Mouse (Mus musculus) midbrain, embryonic 16.5 days (tissue): Measurements from ENCODE around the gene Sult2a7. TPM values are rescaled to one million over a fixed set of nuclear protein-coding genes. Genes with fewer than 3 reads are reported as not detected.

ENCODE experiments used
- ATAC-seq: fragments of 200-750 bp; cut with Nextera tagmentation; 2 replicates; pipeline ENCODE4 v1.8.0; 2017; ENCODE audit warnings: moderate TSS enrichment
- H3K27ac ChIP-seq: fragments of 300-500 bp; sonication (generic); 2 replicates; pipeline ENCODE4 v1.5.1; 2014; ENCODE audit warnings: mild to moderate bottlenecking, low read length, mixed read lengths
- H3K27me3 ChIP-seq: fragments of 300-500 bp; sonication (generic); 2 replicates; pipeline ENCODE4 v1.6.1; 2014; ENCODE audit warnings: low read depth, low read length, mixed read lengths; ENCODE audit not compliant: control insufficient read depth, insufficient read depth
- H3K36me3 ChIP-seq: fragments of 300-500 bp; sonication (generic); 2 replicates; pipeline ENCODE4 v1.6.1; 2014; ENCODE audit warnings: mild to moderate bottlenecking, low read length, moderate library complexity, mixed read lengths; ENCODE audit not compliant: control insufficient read depth, insufficient read depth
- H3K4me1 ChIP-seq: fragments of 300-500 bp; sonication (generic); 2 replicates; pipeline ENCODE4 v1.6.1; 2014; ENCODE audit warnings: mild to moderate bottlenecking, low read length, mixed read lengths; ENCODE audit not compliant: control insufficient read depth, insufficient read depth
- H3K4me2 ChIP-seq: fragments of 300-500 bp; sonication (generic); 2 replicates; pipeline ENCODE4 v1.6.1; 2014; ENCODE audit warnings: mild to moderate bottlenecking, low read length, mixed read lengths
- H3K4me3 ChIP-seq: fragments of 300-500 bp; sonication (generic); 2 replicates; pipeline ENCODE4 v1.5.1; 2014; ENCODE audit warnings: low read depth, mild to moderate bottlenecking, low read length, moderate library complexity, mixed read lengths
- H3K9ac ChIP-seq: fragments of 300-500 bp; sonication (generic); 2 replicates; pipeline ENCODE4 v1.6.1; 2014; ENCODE audit warnings: low read depth, low read length, mixed read lengths
- H3K9me3 ChIP-seq: fragments of 300-500 bp; sonication (generic); replicated peaks from 2 replicates; pipeline ENCODE4 v1.6.1; 2014; ENCODE audit warnings: mild to moderate bottlenecking, low read length, mixed read lengths; ENCODE audit not compliant: control insufficient read depth, poor library complexity, severe bottlenecking
- WGBS: fragments of 180-500 bp; shearing (Covaris S2); extraction: QIAGEN DNeasy Blood & Tissue Kit; methylation state at CpG from one replicate; pipeline ENCODE4 v1.1.7; 2014; 5-methylcytosine and 5-hydroxymethylcytosine counted together
- polyA plus RNA-seq: library from polyadenylated mRNA; unstranded; fragments of >200 nt; fragmentation: Nextera tagmentation; extraction: Ambion mirVana; gene quantifications from 2 replicates; pipeline ENCODE4 v1.2.1, GENCODE M21; 2015

Sult2a7 gene
- polyA plus RNA-seq: not detected in 2 replicates

- peaks cover 14% of the 10 kb centered on the region for H3K9me3 ChIP-seq
- no peak within 1 kb of the TSS for H3K27ac ChIP-seq
- no peak for ATAC-seq
- H3K9ac ChIP-seq: no peak within 1 kb of the TSS
- no peak within 1 kb of the TSS for H3K4me3 ChIP-seq
- WGBS: 90% methylated on average over 4 of the region's 4 CpGs
- H3K4me2 ChIP-seq: no peak within 1 kb of the TSS
- no peaks in the 10 kb centered on the region for H3K4me1 ChIP-seq
- no peaks in the 10 kb centered on the region for H3K27me3 ChIP-seq
- no peaks in the 10 kb centered on the region for H3K36me3 ChIP-seq
Observed at GRCm38 (mm10) chr7:14494130-14494529, at the start of gene Sult2a7. Gene Sult2a7, minus strand, starts transcription at chr7:14494230.

- Histone ChIP-seq H3K4me2 (no peak overlapping the region), H3K4me3 (no peak overlapping the region), H3K27me3 (no peaks in the 10 kb centered on the region), H3K36me3 (no peaks in the 10 kb centered on the region), H3K9me3 (peaks cover 38% of the 10 kb centered on the region), H3K27ac (no peak overlapping the region), H3K4me1 (no peaks in the 10 kb centered on the region), H3K9ac (no peak overlapping the region)
- ATAC-seq: no peak
- WGBS: 70% methylated on average over 1 of the region's 1 CpGs
Observed at GRCm38 (mm10) chr7:14525280-14525679, 31.2 kb upstream of the Sult2a7 start.

GRCm38 (mm10) chr7:14522636-14523035 lies 28.6 kb upstream of the Sult2a7 start:
- 91% methylated on average over 1 of the region's 1 CpGs for WGBS
- Histone ChIP-seq H3K36me3 (no peaks in the 10 kb centered on the region), H3K4me1 (no peaks in the 10 kb centered on the region), H3K4me3 (no peak overlapping the region), H3K27me3 (no peaks in the 10 kb centered on the region), H3K4me2 (no peak overlapping the region), H3K27ac (no peak overlapping the region), H3K9ac (no peak overlapping the region), H3K9me3 (peaks cover 25% of the 10 kb centered on the region)
- no peak for ATAC-seq

- H3K4me1 ChIP-seq: no peaks in the 10 kb centered on the region
- no peak overlapping the region for H3K4me3 ChIP-seq
- H3K9ac ChIP-seq: no peak overlapping the region
- peaks cover 24% of the 10 kb centered on the region for H3K9me3 ChIP-seq
- ATAC-seq: no peak
- no peak overlapping the region for H3K4me2 ChIP-seq
- no peaks in the 10 kb centered on the region for H3K27me3 ChIP-seq
- no peaks in the 10 kb centered on the region for H3K36me3 ChIP-seq
- no peak overlapping the region for H3K27ac ChIP-seq
- WGBS: 71% methylated on average over 3 of the region's 3 CpGs
Observed at GRCm38 (mm10) chr7:14518301-14518700, 24.3 kb upstream of the Sult2a7 start.

GRCm38 (mm10) chr7:14492886-14493285 lies 1.1 kb downstream of the Sult2a7 start:
- Histone ChIP-seq H3K9me3 (peaks cover 17% of the 10 kb centered on the region), H3K36me3 (no peaks in the 10 kb centered on the region), H3K4me2 (no peak overlapping the region), H3K27ac (no peak overlapping the region), H3K27me3 (no peaks in the 10 kb centered on the region), H3K9ac (no peak overlapping the region), H3K4me1 (no peaks in the 10 kb centered on the region), H3K4me3 (no peak overlapping the region)
- 72% methylated on average over 3 of the region's 3 CpGs for WGBS
- ATAC-seq: no peak

GRCm38 (mm10) chr7:14446534-14446933 lies 47.5 kb downstream of the Sult2a7 start, which contains the start of gene Sult2a8:
Gene Sult2a8, minus strand, starts transcription at chr7:14446769.
- no peak within 1 kb of the TSS for H3K4me3 ChIP-seq
- H3K9me3 ChIP-seq: peaks cover 15% of the 10 kb centered on the region
- ATAC-seq: no peak
- 71% methylated on average over 3 of the region's 3 CpGs for WGBS
- no peaks in the 10 kb centered on the region for H3K27me3 ChIP-seq
- no peak within 1 kb of the TSS for H3K9ac ChIP-seq
- no peaks in the 10 kb centered on the region for H3K4me1 ChIP-seq
- no peak within 1 kb of the TSS for H3K4me2 ChIP-seq
- no peaks in the 10 kb centered on the region for H3K36me3 ChIP-seq
- H3K27ac ChIP-seq: no peak within 1 kb of the TSS

GRCm38 (mm10) chr7:14439581-14439980 lies 54.4 kb downstream of the Sult2a7 start:
- Histone ChIP-seq H3K27ac (no peak overlapping the region), H3K9ac (no peak overlapping the region), H3K4me1 (no peaks in the 10 kb centered on the region), H3K9me3 (peaks cover 14% of the 10 kb centered on the region), H3K4me2 (no peak overlapping the region), H3K27me3 (no peaks in the 10 kb centered on the region), H3K4me3 (no peak overlapping the region), H3K36me3 (no peaks in the 10 kb centered on the region)
- ATAC-seq: no peak

- H3K36me3 ChIP-seq: no peaks in the 10 kb centered on the region
- H3K4me1 ChIP-seq: no peaks in the 10 kb centered on the region
- H3K27me3 ChIP-seq: no peaks in the 10 kb centered on the region
- no peak overlapping the region for H3K4me2 ChIP-seq
- H3K27ac ChIP-seq: no peak overlapping the region
- no peak overlapping the region for H3K9ac ChIP-seq
- H3K4me3 ChIP-seq: no peak overlapping the region
- ATAC-seq: no peak
- peaks cover 16% of the 10 kb centered on the region for H3K9me3 ChIP-seq
- WGBS: 84% methylated on average over 1 of the region's 1 CpGs
Observed at GRCm38 (mm10) chr7:14438484-14438883, 55.5 kb downstream of the Sult2a7 start.

GRCm38 (mm10) chr7:14438029-14438428 lies 56.0 kb downstream of the Sult2a7 start:
- ATAC-seq: no peak
- WGBS: 83% methylated on average over 2 of the region's 2 CpGs

More at GRCm38 (mm10) chr7:14438029-14438428, 56.0 kb downstream of the Sult2a7 start:
- H3K4me1 ChIP-seq: no peaks in the 10 kb centered on the region
- no peak overlapping the region for H3K9ac ChIP-seq
- H3K27me3 ChIP-seq: no peaks in the 10 kb centered on the region
- no peaks in the 10 kb centered on the region for H3K36me3 ChIP-seq
- no peak overlapping the region for H3K4me2 ChIP-seq
- peaks cover 16% of the 10 kb centered on the region for H3K9me3 ChIP-seq
- H3K27ac ChIP-seq: no peak overlapping the region
- no peak overlapping the region for H3K4me3 ChIP-seq
